Mouse (Mus musculus) ES-E14 (cell line): ENCODE data around the gene Thra.

Experiments used
- CHD2 ChIP-seq: IDR thresholded peaks from 2 replicates; pipeline ENCODE4 v1.6.1; 2014; ENCODE audit warnings: mild to moderate bottlenecking, low read depth, low read length, inconsistent platforms
- ZC3H11A ChIP-seq: IDR thresholded peaks from 2 replicates; pipeline ENCODE4 v1.6.1; 2012; ENCODE audit warnings: low read depth, mild to moderate bottlenecking, inconsistent platforms, low read length, borderline replicate concordance
- ZNF384 ChIP-seq: IDR thresholded peaks from 2 replicates; pipeline ENCODE4 v1.6.1; 2012; ENCODE audit warnings: low read depth, low read length, inconsistent platforms

DNA sequence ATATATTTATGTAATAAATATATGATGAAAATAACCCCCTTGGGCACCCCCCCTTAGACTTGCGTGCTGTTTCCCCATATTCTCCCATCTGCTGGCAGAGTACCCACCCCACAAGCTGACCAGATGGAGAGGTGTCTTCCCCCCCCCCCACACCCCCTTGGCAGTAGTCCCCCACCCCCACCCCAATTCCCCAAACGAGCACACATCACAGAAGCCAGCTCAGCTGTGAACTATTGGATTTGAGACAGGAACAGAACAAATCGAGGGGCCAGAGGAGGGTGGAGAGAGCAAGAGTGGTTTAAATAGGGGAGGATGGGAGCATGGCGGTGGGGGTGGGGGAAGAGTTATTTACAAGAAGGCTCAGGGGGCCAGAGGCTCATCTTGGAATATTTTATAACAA, 27.3 kb downstream of the Thra start:
- no peak for TF ChIP-seq ZNF384
- no peak for TF ChIP-seq CHD2
- no peak for TF ChIP-seq ZC3H11A
